In genomic region chr8:126846188-126846565, GRCm38 (mm10) we compare ENCODE assay signal across 1 mouse cellular context.
TF ChIP-seq lines count a peak whose summit lies in the region.

No protein-coding gene starts in this region.

TF ChIP-seq in CH12.LX, 34 proteins besides CTCF, POLR2A, EP300 and RAD21 (continued from another document):
- TF ChIP-seq JUN (IDR thresholded peaks at IDR 0.05; ENCODE audit: insufficient read depth, low read depth, low read length), result no peak
- TF ChIP-seq E2F4 (IDR thresholded peaks at IDR 0.05; ENCODE audit: insufficient replicate concordance, low read depth, low read length), result no peak
- no peak for TF ChIP-seq RCOR1 (conservative IDR thresholded peaks at IDR 0.05; ENCODE audit: low read depth, low read length)
- no peak for TF ChIP-seq KAT2A (IDR thresholded peaks at IDR 0.05; ENCODE audit: insufficient replicate concordance, low read length)
- no peak for TF ChIP-seq USF2 (conservative IDR thresholded peaks at IDR 0.05; ENCODE audit: low read depth, low read length)
- TF ChIP-seq TBP (conservative IDR thresholded peaks at IDR 0.05; ENCODE audit: low read depth, low read length), result no peak
- TF ChIP-seq ZKSCAN1 (IDR thresholded peaks at IDR 0.05; ENCODE audit: borderline replicate concordance, low read depth, low read length), result no peak
- TF ChIP-seq MAFK (IDR thresholded peaks at IDR 0.05; ENCODE audit: insufficient replicate concordance, low read length), result no peak
- TF ChIP-seq TCF12 (IDR thresholded peaks at IDR 0.05; ENCODE audit: low read depth, low read length), result peak; percentile 94
- no peak for TF ChIP-seq HCFC1 (IDR thresholded peaks at IDR 0.05; ENCODE audit: low read depth, low read length)
- no peak for TF ChIP-seq USF1 (IDR thresholded peaks at IDR 0.05; ENCODE audit: low read depth, low read length)
